Mouse (Mus musculus) WW6 (cell line): ENCODE results near the gene AY074887.

Source experiments
- DNase-seq: peaks from one replicate; pipeline ENCODE4 v3.0.0-alpha.2; 2013; ENCODE audit warnings: low read depth, low spot score

AY074887 gene

DNA sequence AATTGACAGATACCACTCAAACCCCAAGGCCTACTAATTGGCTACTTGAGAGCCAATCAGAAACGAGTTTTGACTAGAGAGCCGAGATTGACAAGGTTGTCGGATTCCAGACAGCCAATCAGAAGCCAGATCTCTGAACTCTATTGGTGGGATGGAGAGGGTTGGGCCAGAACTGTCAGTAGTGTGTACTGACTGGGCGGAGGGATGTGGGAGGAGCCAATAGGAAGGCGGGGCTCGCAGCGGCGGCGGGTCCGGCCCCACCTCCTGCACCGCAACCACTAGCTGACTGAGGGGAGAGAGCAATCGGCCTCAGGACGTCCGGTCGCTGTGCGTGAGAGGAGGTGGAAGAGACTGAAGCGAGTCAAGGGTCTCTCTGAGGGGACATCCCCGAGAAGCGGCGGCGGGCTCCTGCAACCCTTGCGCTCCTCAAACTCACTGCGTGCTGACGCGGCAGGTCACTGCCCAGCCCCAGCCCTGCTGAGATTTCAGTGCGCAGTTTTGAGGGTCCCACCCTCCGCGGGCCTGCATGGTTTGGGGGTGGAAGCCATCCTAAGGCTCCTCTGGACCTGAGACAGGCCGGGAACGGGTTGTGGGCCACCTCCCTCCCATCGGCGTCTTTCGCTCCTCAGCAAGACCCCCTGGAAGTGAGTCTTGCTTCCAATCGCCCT, 33.7 kb downstream of the AY074887 start, which contains the start of gene Hykk:
Gene Hykk, plus strand, starts transcription at position 274 of the 668 bp plus-strand sequence.
- DNase-seq = peak; percentile 86

DNA sequence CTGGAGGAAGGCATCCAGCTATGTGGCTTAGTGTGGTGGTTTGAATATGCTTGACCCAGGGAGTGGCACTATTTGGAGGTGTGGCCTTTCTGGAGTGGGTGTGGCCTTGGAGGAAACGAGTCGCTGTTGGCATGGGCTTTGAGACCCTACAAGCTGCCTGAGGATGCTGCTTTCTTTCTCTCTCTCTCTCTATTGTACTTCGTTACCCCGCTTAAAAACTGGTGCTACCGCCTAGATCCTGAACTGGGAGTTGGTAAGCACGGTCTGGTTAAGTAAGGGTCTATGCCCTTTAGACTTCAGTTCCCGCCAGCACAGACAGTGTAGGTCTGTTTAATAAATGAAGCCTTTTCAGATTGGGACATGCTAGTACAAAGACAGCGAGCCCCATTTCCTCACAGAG, 34.4 kb downstream of the AY074887 start:
- no peak for DNase-seq

DNA sequence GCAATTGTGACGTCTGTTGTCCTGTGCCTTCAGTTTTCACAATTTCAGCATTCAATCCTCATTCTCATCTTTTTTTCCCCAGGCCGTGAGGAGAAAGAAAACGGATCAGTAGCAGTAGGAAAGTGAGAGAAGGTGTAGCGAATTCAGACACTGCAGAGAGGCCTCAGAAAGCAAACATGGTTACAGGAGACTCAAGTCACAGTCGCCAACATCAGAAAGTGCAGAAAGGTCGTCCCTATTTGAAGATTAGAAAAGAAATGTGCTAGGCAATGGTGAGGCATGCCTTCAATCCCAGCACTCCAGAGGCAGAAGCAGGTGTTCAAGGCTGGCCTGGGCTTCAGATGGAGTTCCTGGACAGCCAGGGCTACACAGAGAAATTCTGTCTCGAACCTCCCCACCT, 35.2 kb downstream of the AY074887 start:
- DNase-seq = no peak

GRCm38 (mm10) chr9:54909446-54909845, 41.4 kb downstream of the AY074887 start:
- DNase-seq = no peak
